Mouse (Mus musculus) embryonic facial prominence, embryonic 10.5 days (tissue): Measurements from ENCODE around the gene Amh. TPM values are rescaled to one million over a fixed set of nuclear protein-coding genes. Genes with fewer than 3 reads are reported as not detected.

Experiments used
- DNase-seq: peaks from one replicate; pipeline ENCODE4 v3.0.0-alpha.2; 2017; ENCODE audit warnings: low spot score
- H3K27ac ChIP-seq: fragments of 300-500 bp; sonication (generic); replicated peaks from 2 replicates; pipeline ENCODE4 v1.5.1; 2016; ENCODE audit warnings: mild to moderate bottlenecking
- H3K27me3 ChIP-seq: fragments of 300-500 bp; sonication (generic); replicated peaks from 2 replicates; pipeline ENCODE4 v1.6.1; 2016; ENCODE audit warnings: low read depth, mild to moderate bottlenecking; ENCODE audit not compliant: poor library complexity, severe bottlenecking
- H3K36me3 ChIP-seq: fragments of 300-500 bp; sonication (generic); replicated peaks from 2 replicates; pipeline ENCODE4 v1.6.1; 2016; ENCODE audit warnings: mild to moderate bottlenecking, moderate library complexity
- H3K4me1 ChIP-seq: fragments of 300-500 bp; sonication (generic); 2 replicates; pipeline ENCODE4 v1.6.1; 2016
- H3K4me3 ChIP-seq: fragments of 300-500 bp; sonication (generic); 2 replicates; pipeline ENCODE4 v1.5.1; 2016; ENCODE audit warnings: mild to moderate bottlenecking, moderate library complexity
- H3K9me3 ChIP-seq: fragments of 300-500 bp; sonication (generic); 2 replicates; pipeline ENCODE4 v1.6.1; 2016; ENCODE audit warnings: mild to moderate bottlenecking
- WGBS: fragments of 180-500 bp; shearing (Covaris S2); methylation state at CpG from one replicate; pipeline ENCODE4 v1.1.7; 2016; 5-methylcytosine and 5-hydroxymethylcytosine counted together
- polyA plus RNA-seq: library from polyadenylated mRNA; unstranded; fragments of >200 nt; fragmentation: Nextera tagmentation; extraction: Ambion mirVana; gene quantifications from 2 replicates; pipeline ENCODE4 v1.2.1, GENCODE M21; 2016

Amh gene
- 0.11 and 0.17 TPM in 2 replicates for polyA plus RNA-seq

DNA sequence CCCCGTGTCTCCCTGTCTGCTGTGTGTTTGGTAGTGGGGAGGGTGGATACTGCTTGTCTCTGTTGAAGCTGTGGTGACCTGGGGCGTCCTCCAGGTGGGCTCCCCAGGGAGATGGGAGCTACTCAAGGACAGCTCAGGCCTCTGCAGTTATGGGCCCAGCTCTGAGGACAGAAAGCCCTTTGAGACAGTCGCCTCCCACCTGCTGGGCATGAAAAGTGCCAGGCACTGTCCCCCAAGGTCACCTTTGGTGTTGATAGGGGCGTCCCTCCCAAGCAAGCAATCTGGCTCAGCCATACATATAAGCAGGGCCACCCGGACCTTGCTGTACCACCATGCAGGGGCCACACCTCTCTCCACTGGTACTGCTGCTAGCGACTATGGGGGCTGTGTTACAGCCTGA, at the start of gene Amh:
Gene Amh, plus strand, starts transcription at position 328 of the 400 bp plus-strand sequence.
- peaks cover 70% of the 10 kb centered on the region for H3K36me3 ChIP-seq
- DNase-seq, result no peak
- peak within 1 kb of the TSS; percentile 68; the same call in 1 of the 2 replicates for H3K4me3 ChIP-seq
- peaks cover 49% of the 10 kb centered on the region for H3K27me3 ChIP-seq
- peaks cover 60% of the 10 kb centered on the region for H3K4me1 ChIP-seq
- WGBS, result 75% methylated on average over 6 of the region's 6 CpGs
- H3K27ac ChIP-seq, result no peak within 1 kb of the TSS
- no peaks in the 10 kb centered on the region for H3K9me3 ChIP-seq

DNA sequence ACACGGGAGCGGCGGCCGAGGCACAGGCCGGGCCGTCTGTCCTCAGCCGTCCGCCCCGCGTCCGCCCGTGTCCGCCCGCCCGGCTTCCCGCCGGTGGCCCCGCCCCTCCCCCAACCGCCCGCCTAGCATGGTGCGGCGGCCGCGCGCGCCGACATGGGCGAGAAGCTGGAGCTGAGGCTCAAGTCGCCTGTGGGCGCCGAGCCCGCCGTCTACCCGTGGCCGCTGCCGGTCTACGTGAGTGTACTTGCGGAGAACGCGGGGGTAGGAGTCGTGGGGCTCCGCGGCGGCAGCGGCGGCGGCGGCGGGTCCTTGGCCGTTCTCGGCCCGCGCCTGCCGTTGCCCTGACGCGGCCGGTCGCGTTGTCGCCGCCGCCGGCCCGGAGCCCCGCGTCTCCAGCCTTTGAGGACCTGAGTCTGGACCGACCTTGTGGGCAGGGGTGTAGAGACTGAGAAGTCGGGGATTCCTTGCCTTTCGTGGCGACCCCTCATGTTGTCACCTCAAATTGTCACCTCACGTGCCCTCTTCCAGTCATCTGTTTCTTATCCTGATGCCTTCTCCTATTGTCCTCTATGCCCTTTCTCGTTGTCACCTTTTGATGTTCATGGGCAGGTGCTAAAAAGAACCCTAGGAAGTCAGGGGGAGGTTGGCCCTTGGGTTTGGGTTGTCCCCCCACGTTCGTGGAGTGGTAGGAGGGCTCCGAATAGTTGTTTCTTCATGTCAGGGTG, 49.6 kb upstream of the Amh start:
- DNase-seq, result no peak
- peak overlapping the region; percentile 99 for H3K4me3 ChIP-seq
- H3K4me1 ChIP-seq, result peaks cover 64% of the 10 kb centered on the region
- WGBS, result 1% methylated on average over 75 of the region's 75 CpGs
- no peaks in the 10 kb centered on the region for H3K36me3 ChIP-seq
- H3K27me3 ChIP-seq, result no peaks in the 10 kb centered on the region
- no peaks in the 10 kb centered on the region for H3K9me3 ChIP-seq
- H3K27ac ChIP-seq, result peak overlapping the region; percentile 99

DNA sequence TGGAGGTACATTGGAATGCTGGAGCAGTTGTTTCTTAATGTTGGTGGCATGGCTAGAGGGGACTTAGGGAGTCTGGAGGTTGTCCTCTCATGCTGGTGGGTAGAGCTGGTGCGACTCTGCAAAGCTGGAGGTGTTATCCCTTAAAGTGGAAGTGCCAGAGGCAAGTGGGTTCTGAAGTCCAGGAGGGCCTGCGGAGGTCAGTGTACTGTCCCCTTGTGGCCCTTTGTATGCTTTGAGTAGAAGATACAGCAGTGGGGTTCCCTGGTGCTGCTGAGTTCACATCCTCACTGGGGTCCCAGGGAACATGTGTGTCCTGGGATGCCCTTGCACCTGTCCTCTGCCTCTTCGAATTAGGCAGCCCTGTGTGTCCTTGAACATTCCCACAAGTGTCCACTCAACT, 48.9 kb upstream of the Amh start:
- H3K9me3 ChIP-seq, result no peaks in the 10 kb centered on the region
- H3K27ac ChIP-seq, result peak overlapping the region; percentile 99
- no peaks in the 10 kb centered on the region for H3K36me3 ChIP-seq
- H3K27me3 ChIP-seq, result no peaks in the 10 kb centered on the region
- peaks cover 70% of the 10 kb centered on the region for H3K4me1 ChIP-seq
- WGBS, result 32% methylated on average over 3 of the region's 3 CpGs
- no peak for DNase-seq
- H3K4me3 ChIP-seq, result peak overlapping the region; percentile 99

DNA sequence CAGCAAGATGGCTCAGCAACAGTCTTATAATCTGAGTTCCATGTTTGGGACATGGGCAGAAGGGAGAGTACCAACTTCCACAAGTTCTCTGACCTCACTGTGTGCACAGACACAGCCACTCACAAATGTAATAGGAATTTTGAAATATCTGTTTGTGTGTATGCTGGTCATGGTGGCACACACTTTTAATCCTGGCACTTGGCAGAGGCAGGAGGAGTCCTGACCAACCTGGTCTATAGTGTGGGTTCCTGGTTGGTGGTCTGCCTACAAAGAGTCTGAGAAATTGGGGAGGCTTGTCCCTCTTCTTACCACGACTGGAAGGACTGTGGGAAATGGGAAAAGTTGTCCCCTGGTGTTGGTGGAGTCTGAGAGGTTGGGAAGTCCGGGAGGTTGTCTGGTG, 48.5 kb upstream of the Amh start:
- Histone ChIP-seq H3K9me3 (no peaks in the 10 kb centered on the region), H3K36me3 (no peaks in the 10 kb centered on the region), H3K4me3 (peak overlapping the region; percentile 99), H3K27me3 (no peaks in the 10 kb centered on the region), H3K27ac (peak overlapping the region; percentile 99; the same call in 1 of the 2 replicates), H3K4me1 (peaks cover 69% of the 10 kb centered on the region)
- WGBS, result 72% methylated on average over 2 of the region's 2 CpGs
- DNase-seq, result no peak

DNA sequence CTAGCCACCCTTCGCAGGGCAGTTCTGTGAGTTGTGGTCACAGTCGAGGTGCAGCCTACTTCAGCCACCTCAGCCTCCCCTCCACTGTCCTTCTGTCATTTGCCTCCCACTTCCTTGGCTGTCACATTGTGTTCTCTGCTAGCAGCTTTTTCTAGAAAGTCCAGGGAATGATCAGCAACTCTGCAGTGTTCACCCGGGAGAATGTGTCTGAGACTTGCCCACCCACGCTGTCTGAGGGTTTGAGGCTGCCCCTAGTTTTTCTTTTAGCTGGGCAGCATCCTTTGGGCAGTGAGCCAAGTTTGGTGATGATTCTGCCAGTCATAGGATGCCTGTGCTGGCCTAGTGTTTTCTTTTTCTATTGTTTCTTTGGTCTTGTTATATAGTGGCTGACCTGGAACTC, 48.1 kb upstream of the Amh start:
- WGBS, result 76% methylated on average over 4 of the region's 4 CpGs
- no peak for DNase-seq
- Histone ChIP-seq H3K4me3 (peak overlapping the region; percentile 99), H3K36me3 (no peaks in the 10 kb centered on the region), H3K4me1 (peaks cover 68% of the 10 kb centered on the region), H3K9me3 (no peaks in the 10 kb centered on the region), H3K27ac (no peak overlapping the region), H3K27me3 (no peaks in the 10 kb centered on the region)

DNA sequence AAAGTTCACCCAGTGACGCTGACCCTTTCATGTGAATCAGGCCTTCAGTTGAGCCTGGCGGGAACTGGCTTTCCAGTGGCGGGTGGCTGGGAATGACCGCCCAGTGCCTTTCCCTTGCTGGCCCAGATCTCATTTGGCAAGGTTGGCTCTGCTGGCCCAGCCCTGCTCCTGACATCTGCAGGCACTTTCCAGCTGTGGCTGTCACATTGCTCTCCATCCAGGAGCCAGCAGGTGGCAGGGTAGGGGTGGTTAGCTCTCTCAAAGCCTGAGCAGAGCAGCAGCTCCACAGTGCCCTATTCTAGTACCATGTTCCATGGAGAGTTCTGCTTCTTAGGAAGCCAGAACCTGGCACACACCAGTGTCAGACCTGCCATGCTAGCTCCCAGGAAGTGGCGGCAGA, 47.3 kb upstream of the Amh start:
- no peaks in the 10 kb centered on the region for H3K27me3 ChIP-seq
- 31% methylated on average over 5 of the region's 5 CpGs for WGBS
- H3K36me3 ChIP-seq, result peaks cover 3% of the 10 kb centered on the region
- DNase-seq, result peak; percentile 74
- no peaks in the 10 kb centered on the region for H3K9me3 ChIP-seq
- H3K4me1 ChIP-seq, result peaks cover 62% of the 10 kb centered on the region
- H3K27ac ChIP-seq, result no peak overlapping the region
- peak overlapping the region; percentile 99 for H3K4me3 ChIP-seq

DNA sequence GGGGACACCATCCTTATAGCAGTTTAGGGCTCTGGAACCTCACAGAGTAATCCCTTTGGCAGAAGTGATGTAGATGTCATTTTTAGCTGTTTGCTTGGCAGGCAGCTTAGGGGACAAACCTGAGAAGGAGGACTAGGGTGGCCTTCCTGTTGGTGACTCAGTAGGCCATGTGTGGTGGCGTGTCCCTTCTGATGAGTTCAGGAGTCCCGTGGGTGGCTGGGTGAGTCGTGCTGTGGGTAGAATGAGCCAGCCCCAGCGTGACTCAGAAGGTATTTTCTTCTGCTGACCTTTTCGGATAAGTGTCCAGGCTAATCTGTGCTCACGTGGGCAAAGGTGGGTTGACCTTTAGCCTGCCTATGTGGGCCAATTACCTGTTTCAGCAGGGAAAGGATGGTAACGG, 46.4 kb upstream of the Amh start:
- Histone ChIP-seq H3K4me3 (no peak overlapping the region), H3K36me3 (peaks cover 12% of the 10 kb centered on the region), H3K27me3 (no peaks in the 10 kb centered on the region), H3K27ac (no peak overlapping the region), H3K4me1 (peaks cover 64% of the 10 kb centered on the region), H3K9me3 (no peaks in the 10 kb centered on the region)
- 81% methylated on average over 7 of the region's 7 CpGs for WGBS
- DNase-seq, result no peak

DNA sequence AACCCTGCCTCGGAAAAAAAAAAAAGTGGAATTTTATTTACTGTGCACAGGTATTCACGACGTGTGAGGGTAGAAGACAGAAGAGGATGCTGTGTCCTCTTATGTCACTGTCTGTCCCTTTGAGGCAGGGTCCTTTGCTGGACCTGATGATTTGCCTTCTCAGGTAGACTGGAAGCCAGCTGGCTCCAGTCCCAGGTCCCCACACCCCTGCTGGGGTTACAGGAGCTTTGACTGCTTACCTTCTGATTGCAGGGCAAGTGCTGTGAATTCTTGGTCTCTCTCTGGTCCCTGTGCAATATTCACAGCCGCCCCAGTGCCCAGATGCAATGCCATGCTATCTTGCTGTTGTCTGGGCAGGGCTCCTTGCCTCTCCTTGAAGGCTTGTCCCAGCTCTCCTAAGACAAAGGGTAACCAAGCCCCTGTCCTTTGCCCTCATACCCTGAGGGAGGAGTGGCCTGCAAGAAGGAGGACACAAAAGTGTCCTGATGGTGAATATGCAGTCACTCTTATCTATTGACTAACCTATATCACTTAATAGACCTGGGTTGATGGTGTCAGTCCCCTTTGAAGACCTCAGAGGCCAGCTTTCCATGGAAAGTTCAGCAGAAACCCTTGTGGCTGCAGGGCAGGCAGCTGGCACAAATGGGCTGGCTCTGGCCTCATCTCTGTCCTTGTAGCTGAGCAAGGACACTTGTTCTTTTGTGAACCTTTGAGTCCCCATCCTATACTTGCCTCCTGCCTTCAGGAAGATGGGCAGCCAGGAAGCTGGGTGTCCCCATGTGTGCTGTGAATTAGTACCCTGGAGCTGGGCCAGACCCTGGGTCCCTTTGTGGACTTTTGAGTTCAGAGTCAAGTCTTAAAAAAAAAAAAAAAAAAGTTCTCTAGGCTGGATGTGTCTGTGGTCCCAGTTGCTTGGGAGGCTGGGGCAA, 44.2 kb upstream of the Amh start:
- DNase-seq, result no peak
- Histone ChIP-seq H3K4me1 (peaks cover 55% of the 10 kb centered on the region), H3K4me3 (no peak overlapping the region), H3K36me3 (peaks cover 34% of the 10 kb centered on the region), H3K9me3 (no peaks in the 10 kb centered on the region), H3K27me3 (no peaks in the 10 kb centered on the region), H3K27ac (no peak overlapping the region)
- WGBS, result 83% methylated on average over 4 of the region's 4 CpGs

DNA sequence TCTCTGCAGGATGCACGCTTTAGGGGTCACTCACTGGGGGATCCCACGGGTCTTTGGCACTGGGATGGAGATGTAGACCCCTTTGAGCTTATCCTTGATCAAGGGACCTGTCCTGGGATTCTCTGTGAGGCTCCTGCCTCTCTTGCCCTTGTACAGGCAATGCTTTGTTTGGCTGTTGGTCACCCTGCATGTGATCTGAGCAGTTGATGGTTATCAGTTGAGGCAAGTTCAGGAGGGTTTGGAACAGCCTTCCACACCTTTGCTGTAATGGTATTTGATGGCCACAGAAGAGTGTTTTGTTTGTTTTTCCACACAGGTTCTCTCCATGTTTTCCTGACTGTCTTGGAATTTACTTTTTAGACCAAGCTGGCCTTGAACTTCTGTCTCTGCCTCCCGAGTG, 43.2 kb upstream of the Amh start:
- DNase-seq, result no peak
- Histone ChIP-seq H3K27me3 (no peaks in the 10 kb centered on the region), H3K4me1 (peaks cover 55% of the 10 kb centered on the region), H3K36me3 (peaks cover 43% of the 10 kb centered on the region), H3K9me3 (no peaks in the 10 kb centered on the region), H3K27ac (no peak overlapping the region), H3K4me3 (no peak overlapping the region)
- WGBS, result 77% methylated on average over 3 of the region's 3 CpGs

DNA sequence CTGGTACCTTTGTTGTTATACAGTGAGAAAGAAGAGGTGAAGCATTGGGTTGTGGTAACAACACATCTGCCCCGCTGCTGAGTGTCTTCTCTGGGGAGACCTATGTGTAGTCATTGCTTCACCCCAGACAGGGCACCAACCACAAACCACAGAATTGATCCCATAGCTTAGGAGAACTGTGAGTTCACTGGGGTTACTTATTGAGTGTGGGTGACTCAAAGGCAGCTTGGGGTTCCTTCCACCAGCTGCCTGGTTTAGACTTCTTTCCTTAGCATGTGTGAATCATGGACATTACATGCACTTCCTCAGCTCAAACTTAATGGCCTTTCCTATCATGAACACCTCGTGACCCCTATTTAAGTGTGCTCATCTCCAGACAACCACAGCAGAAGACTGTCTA, 41.5 kb upstream of the Amh start:
- H3K36me3 ChIP-seq, result peaks cover 58% of the 10 kb centered on the region
- H3K27me3 ChIP-seq, result no peaks in the 10 kb centered on the region
- H3K4me1 ChIP-seq, result peaks cover 39% of the 10 kb centered on the region
- H3K9me3 ChIP-seq, result no peaks in the 10 kb centered on the region
- 92% methylated on average over 2 of the region's 2 CpGs for WGBS
- H3K4me3 ChIP-seq, result no peak overlapping the region
- DNase-seq, result no peak
- H3K27ac ChIP-seq, result no peak overlapping the region

DNA sequence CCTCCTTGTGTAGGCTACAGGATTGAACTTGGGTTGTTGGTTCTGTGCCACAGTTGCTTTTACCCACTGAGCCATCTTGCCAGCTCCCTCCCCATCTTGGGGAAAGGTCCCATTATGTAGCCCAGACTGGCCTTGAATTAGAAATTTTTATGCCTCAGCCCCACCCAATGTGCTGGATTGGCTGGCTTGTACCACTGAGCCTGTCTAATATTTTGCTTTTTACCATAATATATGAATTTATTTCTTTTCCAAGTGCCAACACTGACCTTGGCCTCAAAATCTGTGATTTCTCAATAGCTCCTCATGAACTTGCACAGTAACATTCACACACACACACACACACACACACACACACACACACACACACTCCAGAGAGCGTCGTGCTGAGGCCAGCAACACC, 39.3 kb upstream of the Amh start:
- no peak overlapping the region for H3K4me3 ChIP-seq
- H3K9me3 ChIP-seq, result no peaks in the 10 kb centered on the region
- no peak for DNase-seq
- peaks cover 25% of the 10 kb centered on the region for H3K4me1 ChIP-seq
- H3K27me3 ChIP-seq, result no peaks in the 10 kb centered on the region
- H3K36me3 ChIP-seq, result peaks cover 81% of the 10 kb centered on the region
- no peak overlapping the region for H3K27ac ChIP-seq
- 84% methylated on average over 2 of the region's 2 CpGs for WGBS

DNA sequence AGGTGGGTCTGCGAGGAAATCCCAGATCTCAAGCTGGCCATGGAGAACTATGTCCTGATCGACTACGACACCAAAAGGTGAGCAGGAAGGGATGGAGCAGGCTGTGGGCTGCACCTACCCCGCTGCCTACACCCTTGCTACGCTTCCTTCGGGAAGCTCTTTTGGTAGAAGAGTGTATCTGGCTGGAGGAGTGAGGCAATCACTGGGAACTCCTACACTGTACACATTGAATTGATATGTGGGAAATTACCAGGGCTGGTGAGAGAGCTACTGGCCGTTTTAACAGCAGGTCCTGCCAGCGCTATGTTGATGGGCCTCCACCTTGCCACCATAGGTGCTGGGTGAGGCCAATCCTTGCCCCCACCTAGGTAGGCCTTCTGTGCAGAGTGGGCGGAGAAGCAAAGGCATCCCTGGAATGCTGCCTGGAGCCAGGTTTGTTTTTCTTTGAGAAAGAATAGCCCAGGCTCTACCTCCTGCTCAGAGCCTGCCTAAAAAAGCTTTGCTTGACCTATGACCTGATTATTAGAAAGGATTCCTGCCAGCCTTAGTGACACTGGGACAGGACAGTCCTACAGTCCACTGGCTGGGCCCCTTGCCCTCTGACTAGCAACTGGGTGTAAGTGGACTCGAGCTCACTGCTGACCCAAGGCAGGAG, 38.8 kb upstream of the Amh start:
- peaks cover 86% of the 10 kb centered on the region for H3K36me3 ChIP-seq
- no peaks in the 10 kb centered on the region for H3K9me3 ChIP-seq
- DNase-seq, result no peak
- no peak overlapping the region for H3K4me3 ChIP-seq
- WGBS, result 70% methylated on average over 10 of the region's 10 CpGs
- peaks cover 20% of the 10 kb centered on the region for H3K4me1 ChIP-seq
- H3K27me3 ChIP-seq, result no peaks in the 10 kb centered on the region
- H3K27ac ChIP-seq, result 0 out of 2 replicates have a peak overlapping the region, but pooled peaks have one; percentile 14
